ENCODE assay signal across 25 mouse cellular contexts in genomic region chr13:15325413-15325812, GRCm38 (mm10).
DNase-seq lines count a peak whose midpoint lies in the region; ATAC-seq and TF ChIP-seq lines count a peak whose summit lies in the region.
"Had no signal": no experiment of that assay in that cellular context is flagged by ENCODE, and none has a peak within 500 bp of the region (broad histone marks: within the 10 kb centered on the region; RNA-seq: fewer than 3 reads in every experiment).

No protein-coding gene starts in this region.

- H3K4me2 ChIP-seq in myocyte (ENCODE audit: low read depth) = no peak overlapping the region
- H3K4me2 ChIP-seq in forebrain, embryonic 11.5 days (ENCODE audit: low read depth, low read length, severe bottlenecking) = no peak overlapping the region
- H3K4me2 ChIP-seq: heart, embryonic 12.5 days; hindbrain, embryonic 14.5 days; liver, embryonic 13.5 days; midbrain, embryonic 12.5 days; neural tube, embryonic 13.5 days had no signal

- H3K9me3 ChIP-seq in heart, embryonic 10.5 days = no peaks in the 10 kb centered on the region
- no peaks in the 10 kb centered on the region for H3K9me3 ChIP-seq in embryonic facial prominence, embryonic 10.5 days
- no peaks in the 10 kb centered on the region; the same call in 1 of the 2 replicates for H3K9me3 ChIP-seq in forebrain, embryonic 11.5 days (ENCODE audit: control insufficient read depth, low read length)
- H3K9me3 ChIP-seq: G1E; heart, embryonic 12.5 days; liver, embryonic 13.5 days; neural tube, embryonic 13.5 days had no signal

- WGBS in heart, embryonic 10.5 days = 64% methylated on average over 4 of the region's 4 CpGs
- 60% methylated on average over 4 of the region's 4 CpGs for WGBS in embryonic facial prominence, embryonic 10.5 days
- WGBS in forebrain, embryonic 11.5 days = 67% methylated on average over 4 of the region's 4 CpGs

- TF ChIP-seq POLR2A in myocyte (IDR thresholded peaks at IDR 0.05; ENCODE audit: insufficient read length, low read depth) = no peak

- H3K36me3 ChIP-seq in heart, embryonic 10.5 days = no peaks in the 10 kb centered on the region
- H3K36me3 ChIP-seq in embryonic facial prominence, embryonic 10.5 days (replicated peaks) = no peaks in the 10 kb centered on the region
- H3K36me3 ChIP-seq in myocyte (ENCODE audit: control insufficient read depth, insufficient read depth) = no peaks in the 10 kb centered on the region
- H3K36me3 ChIP-seq in forebrain, embryonic 11.5 days (ENCODE audit: control insufficient read depth, insufficient read depth, low read length) = no peaks in the 10 kb centered on the region
- H3K36me3 ChIP-seq: G1E; heart, embryonic 12.5 days; liver, embryonic 13.5 days; midbrain, embryonic 12.5 days; neural tube, embryonic 13.5 days had no signal

- H3K27ac ChIP-seq in heart, embryonic 10.5 days = no peak overlapping the region
- H3K27ac ChIP-seq in embryonic facial prominence, embryonic 10.5 days (replicated peaks) = no peak overlapping the region
- no peak overlapping the region for H3K27ac ChIP-seq in forebrain, embryonic 11.5 days (ENCODE audit: low read depth, low read length)
- H3K27ac ChIP-seq: gastrocnemius, adult 2 months; hindbrain, embryonic 14.5 days; liver, embryonic 13.5 days; midbrain, embryonic 12.5 days; neural tube, embryonic 13.5 days had no signal

- H3K79me2 ChIP-seq in myocyte (ENCODE audit: control insufficient read depth, insufficient read depth) = no peaks in the 10 kb centered on the region

- peak; percentile 7 to 12 for DNase-seq in heart, adult 18-20 months
- no peak for DNase-seq in heart, embryonic 10.5 days (ENCODE audit: low spot score)
- DNase-seq in embryonic facial prominence, embryonic 10.5 days (ENCODE audit: low spot score) = peak; percentile 18
- peak; percentile 10 for DNase-seq in fat pad, adult 2 months (ENCODE audit: extremely low read depth, low read depth, low spot score)
- DNase-seq in kidney, adult 9 months = no peak
- DNase-seq in forebrain, embryonic 11.5 days (ENCODE audit: low spot score) = no peak
- DNase-seq: adrenal gland, adult 8-10 months; cerebellum, adult 8-10 months; cerebellum, postnatal 36 days; gastrocnemius, adult 2 months; gastrocnemius, postnatal 36 days; kidney, adult 18-20 months; kidney, postnatal 36 days; liver, embryonic 13.5 days; lung, adult 18-20 months; lung, postnatal 4 days had no signal

- H3ac ChIP-seq in myocyte (ENCODE audit: control insufficient read depth, insufficient read length) = no peak overlapping the region

- ATAC-seq in forebrain, embryonic 11.5 days (replicated peaks; ENCODE audit: low FRiP score) = no peak
- ATAC-seq: forebrain, embryonic 16.5 days; lung, postnatal 0 days had no signal

- no peak overlapping the region for H3K4me3 ChIP-seq in heart, embryonic 10.5 days
- H3K4me3 ChIP-seq in embryonic facial prominence, embryonic 10.5 days = no peak overlapping the region
- H3K4me3 ChIP-seq in myocyte = no peak overlapping the region
- H3K4me3 ChIP-seq in forebrain, embryonic 11.5 days (ENCODE audit: low read depth, low read length) = no peak overlapping the region
- H3K4me3 ChIP-seq: gastrocnemius, adult 2 months; heart, embryonic 12.5 days; liver, embryonic 13.5 days; megakaryocyte, embryonic 14.5 days; midbrain, embryonic 12.5 days; neural tube, embryonic 13.5 days had no signal

- no peaks in the 10 kb centered on the region for H3K4me1 ChIP-seq in heart, embryonic 10.5 days
- H3K4me1 ChIP-seq in embryonic facial prominence, embryonic 10.5 days = no peaks in the 10 kb centered on the region
- no peaks in the 10 kb centered on the region for H3K4me1 ChIP-seq in forebrain, embryonic 11.5 days (replicated peaks; ENCODE audit: control insufficient read depth, insufficient read depth, low read length)
- H3K4me1 ChIP-seq: heart, embryonic 12.5 days; liver, embryonic 13.5 days; megakaryocyte, embryonic 14.5 days; midbrain, embryonic 12.5 days; neural tube, embryonic 13.5 days had no signal

- H3K9ac ChIP-seq in forebrain, embryonic 11.5 days (ENCODE audit: low read length) = no peak overlapping the region
- H3K9ac ChIP-seq: heart, embryonic 12.5 days; hindbrain, embryonic 14.5 days; liver, embryonic 13.5 days; midbrain, embryonic 12.5 days; neural tube, embryonic 13.5 days had no signal

- H3K27me3 ChIP-seq in heart, embryonic 10.5 days (ENCODE audit: insufficient read depth, poor library complexity, severe bottlenecking) = no peaks in the 10 kb centered on the region
- no peaks in the 10 kb centered on the region for H3K27me3 ChIP-seq in embryonic facial prominence, embryonic 10.5 days (replicated peaks; ENCODE audit: low read depth, poor library complexity, severe bottlenecking)
- no peaks in the 10 kb centered on the region for H3K27me3 ChIP-seq in myocyte (ENCODE audit: control insufficient read depth, insufficient read depth, insufficient read length)
- no peaks in the 10 kb centered on the region for H3K27me3 ChIP-seq in forebrain, embryonic 11.5 days (ENCODE audit: control insufficient read depth, insufficient read depth, low read length)
- H3K27me3 ChIP-seq: heart, embryonic 12.5 days; liver, embryonic 13.5 days; megakaryocyte, embryonic 14.5 days; midbrain, embryonic 12.5 days; neural tube, embryonic 13.5 days had no signal

TF ChIP-seq in myocyte, 11 proteins besides CTCF, POLR2A, EP300 and RAD21:
- TF ChIP-seq POLR2AphosphoS2 (IDR thresholded peaks at IDR 0.05; ENCODE audit: insufficient read length, low read depth) (no peak), MAX (IDR thresholded peaks at IDR 0.05; ENCODE audit: low read depth) (no peak), CEBPB (IDR thresholded peaks at IDR 0.05; ENCODE audit: insufficient read depth, poor library complexity, severe bottlenecking) (peak; percentile 57; the same call in 1 of the 2 replicates), MYOG (IDR thresholded peaks at IDR 0.05; ENCODE audit: control insufficient read depth in 1 of 3, insufficient read depth in 1 of 3, insufficient read length in 2 of 3, low read depth in 2 of 3) (no peak)
TF ChIP-seq in myocyte: peak in this region for 1.

Comparison
In these comparisons a context has a peak if more than half of its experiments do, and no peak if none do; other contexts are left out.
1. DNase-seq: peak in heart, adult 18-20 months (2 of 2), embryonic facial prominence, embryonic 10.5 days (single experiment) and fat pad, adult 2 months (single experiment); none in heart, embryonic 10.5 days (single experiment), kidney, adult 9 months (single experiment) and forebrain, embryonic 11.5 days (single experiment).